Mouse (Mus musculus): ENCODE measurements around the gene Oosp1. TPM values are rescaled to one million over a fixed set of nuclear protein-coding genes. Genes with fewer than 3 reads are reported as not detected.

Gene Oosp1
- polyA plus RNA-seq, 1 experiment from 2014 or later, result not detected

GRCm38 (mm10) chr19:11660459-11660858, 30.5 kb downstream of the Oosp1 start, which contains the start of gene Oosp2:
TSS of gene Oosp2 (minus strand) at chr19:11660559.
- H3K4me1 ChIP-seq (replicated peaks), result no peaks in the 10 kb centered on the region
- no peak for ATAC-seq (ENCODE audit: low read depth)
- no peaks in the 10 kb centered on the region for H3K27me3 ChIP-seq
- H3K4me3 ChIP-seq, result no peak within 1 kb of the TSS
- H3K9me3 ChIP-seq, result no peaks in the 10 kb centered on the region
- WGBS, result 85% methylated on average over 5 of the region's 5 CpGs
- no peak within 1 kb of the TSS for H3K9ac ChIP-seq
- H3K4me2 ChIP-seq, result no peak within 1 kb of the TSS
- no peaks in the 10 kb centered on the region for H3K36me3 ChIP-seq
- H3K27ac ChIP-seq (replicated peaks), result no peak within 1 kb of the TSS

DNA sequence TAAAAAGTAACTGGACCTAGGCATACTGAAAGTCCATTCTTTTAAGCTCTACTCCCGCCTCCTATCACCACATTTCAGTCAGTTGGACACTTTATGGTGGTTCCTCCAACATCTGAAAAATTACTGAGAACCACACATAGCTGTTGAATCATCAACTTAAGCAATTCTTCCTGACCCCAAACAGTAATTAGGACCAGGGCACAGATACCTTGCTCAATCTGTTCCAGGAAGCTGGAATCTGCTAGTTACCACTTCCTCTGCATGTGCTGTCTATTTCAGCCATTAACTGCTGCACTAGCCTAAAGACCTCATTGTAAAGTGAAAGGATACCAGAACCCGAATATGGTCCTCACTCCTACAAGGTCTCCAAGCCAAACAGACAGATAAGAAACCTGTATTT, 31.8 kb downstream of the Oosp1 start:
- ATAC-seq (ENCODE audit: low read depth), result no peak
- H3K27ac ChIP-seq (replicated peaks), result no peak overlapping the region
- no peaks in the 10 kb centered on the region for H3K36me3 ChIP-seq
- no peak overlapping the region for H3K4me2 ChIP-seq
- no peaks in the 10 kb centered on the region for H3K27me3 ChIP-seq
- no peak overlapping the region for H3K9ac ChIP-seq
- WGBS, result 77% methylated on average over 2 of the region's 2 CpGs
- H3K9me3 ChIP-seq, result no peaks in the 10 kb centered on the region
- no peaks in the 10 kb centered on the region for H3K4me1 ChIP-seq (replicated peaks)
- H3K4me3 ChIP-seq, result no peak overlapping the region

GRCm38 (mm10) chr19:11649564-11649963, 41.4 kb downstream of the Oosp1 start:
- Histone ChIP-seq H3K27ac (replicated peaks) (no peak overlapping the region), H3K9me3 (no peaks in the 10 kb centered on the region), H3K9ac (no peak overlapping the region), H3K4me3 (no peak overlapping the region), H3K36me3 (no peaks in the 10 kb centered on the region), H3K27me3 (no peaks in the 10 kb centered on the region), H3K4me2 (no peak overlapping the region), H3K4me1 (replicated peaks) (no peaks in the 10 kb centered on the region)
- WGBS, result 86% methylated on average over 4 of the region's 4 CpGs
- no peak for ATAC-seq (ENCODE audit: low read depth)

DNA sequence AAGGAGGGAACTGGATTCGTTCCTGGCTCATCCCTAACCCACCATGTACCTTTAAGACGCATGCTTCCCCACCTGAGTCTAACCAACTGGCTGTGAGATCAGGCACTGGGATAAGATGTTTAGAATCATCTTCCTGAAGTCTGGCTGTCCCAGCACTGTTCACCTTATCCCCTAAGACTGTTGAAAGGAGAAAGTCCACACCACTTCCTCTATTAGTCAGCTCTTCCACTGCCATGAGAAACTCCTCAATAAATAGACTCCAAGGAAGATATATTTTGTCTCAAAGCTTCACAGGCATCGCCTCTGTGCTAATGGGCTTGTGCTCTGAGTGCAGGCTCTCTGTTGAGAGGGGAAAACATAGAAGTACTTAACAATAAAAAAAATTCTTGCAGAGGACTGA, 44.8 kb downstream of the Oosp1 start:
- 83% methylated on average over 3 of the region's 3 CpGs for WGBS
- no peaks in the 10 kb centered on the region for H3K4me1 ChIP-seq (replicated peaks)
- no peaks in the 10 kb centered on the region for H3K27me3 ChIP-seq
- H3K36me3 ChIP-seq, result no peaks in the 10 kb centered on the region
- no peak overlapping the region for H3K4me3 ChIP-seq
- H3K4me2 ChIP-seq, result no peak overlapping the region
- no peak overlapping the region for H3K9ac ChIP-seq
- no peaks in the 10 kb centered on the region for H3K9me3 ChIP-seq
- ATAC-seq (ENCODE audit: low read depth), result no peak
- H3K27ac ChIP-seq (replicated peaks), result no peak overlapping the region

GRCm38 (mm10) chr19:11640732-11641131, 50.2 kb downstream of the Oosp1 start, which contains the start of gene Ms4a3:
TSS of gene Ms4a3 (minus strand) at chr19:11640851.
- H3K9ac ChIP-seq, result no peak within 1 kb of the TSS
- no peak for ATAC-seq (ENCODE audit: low read depth)
- 63% methylated on average over 1 of the region's 1 CpGs for WGBS

GRCm38 (mm10) chr19:11639038-11639437, 51.9 kb downstream of the Oosp1 start:
- no peak overlapping the region for H3K4me3 ChIP-seq
- H3K4me1 ChIP-seq (replicated peaks), result no peaks in the 10 kb centered on the region
- no peak overlapping the region for H3K9ac ChIP-seq
- WGBS, result 85% methylated on average over 4 of the region's 4 CpGs
- H3K27ac ChIP-seq (replicated peaks), result no peak overlapping the region
- no peaks in the 10 kb centered on the region for H3K27me3 ChIP-seq
- ATAC-seq (ENCODE audit: low read depth), result no peak
- H3K4me2 ChIP-seq, result no peak overlapping the region
- H3K36me3 ChIP-seq, result no peaks in the 10 kb centered on the region
- H3K9me3 ChIP-seq, result no peaks in the 10 kb centered on the region

More at GRCm38 (mm10) chr19:11640732-11641131, 50.2 kb downstream of the Oosp1 start, which contains the start of gene Ms4a3:
- no peaks in the 10 kb centered on the region for H3K9me3 ChIP-seq
- H3K27me3 ChIP-seq, result no peaks in the 10 kb centered on the region
- H3K36me3 ChIP-seq, result no peaks in the 10 kb centered on the region
- no peak within 1 kb of the TSS for H3K4me2 ChIP-seq
- no peaks in the 10 kb centered on the region for H3K4me1 ChIP-seq (replicated peaks)
- H3K4me3 ChIP-seq, result no peak within 1 kb of the TSS
- no peak within 1 kb of the TSS for H3K27ac ChIP-seq (replicated peaks)

GRCm38 (mm10) chr19:11635572-11635971, 55.4 kb downstream of the Oosp1 start:
- Histone ChIP-seq H3K27ac (replicated peaks) (no peak overlapping the region), H3K4me3 (no peak overlapping the region), H3K9ac (no peak overlapping the region), H3K9me3 (no peaks in the 10 kb centered on the region), H3K27me3 (no peaks in the 10 kb centered on the region), H3K4me2 (no peak overlapping the region), H3K4me1 (replicated peaks) (no peaks in the 10 kb centered on the region), H3K36me3 (no peaks in the 10 kb centered on the region)
- ATAC-seq (ENCODE audit: low read depth), result no peak
- WGBS, result 84% methylated on average over 5 of the region's 5 CpGs

- Histone ChIP-seq H3K4me1 (replicated peaks) (no peaks in the 10 kb centered on the region), H3K27ac (replicated peaks) (no peak overlapping the region), H3K9me3 (no peaks in the 10 kb centered on the region), H3K4me2 (no peak overlapping the region), H3K27me3 (no peaks in the 10 kb centered on the region), H3K36me3 (no peaks in the 10 kb centered on the region), H3K4me3 (no peak overlapping the region), H3K9ac (no peak overlapping the region)
- WGBS, result 93% methylated on average over 2 of the region's 2 CpGs
- no peak for ATAC-seq (ENCODE audit: low read depth)
Measured at GRCm38 (mm10) chr19:11634330-11634729, 56.6 kb downstream of the Oosp1 start.

DNA sequence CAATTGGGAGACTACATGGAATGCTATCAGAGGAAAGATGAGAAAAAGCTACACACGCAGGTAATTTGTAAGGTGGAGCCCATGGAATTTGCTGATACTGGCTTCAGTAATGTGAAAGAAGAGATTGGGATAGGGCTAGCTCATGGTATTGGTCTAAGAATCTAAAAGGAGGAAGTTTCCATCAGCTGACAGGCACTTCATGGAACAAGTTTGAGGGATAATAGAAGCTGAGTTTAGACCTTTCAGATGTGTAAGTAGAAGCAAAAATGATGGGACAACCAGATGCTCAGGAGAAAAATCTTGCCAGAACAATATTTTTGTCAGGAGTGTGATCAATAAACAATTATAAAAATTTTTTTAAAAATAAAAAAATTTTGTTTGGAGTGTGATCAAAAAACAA, 57.2 kb downstream of the Oosp1 start:
- Histone ChIP-seq H3K4me2 (no peak overlapping the region), H3K4me1 (replicated peaks) (no peaks in the 10 kb centered on the region), H3K9ac (no peak overlapping the region), H3K27me3 (no peaks in the 10 kb centered on the region), H3K4me3 (no peak overlapping the region), H3K27ac (replicated peaks) (no peak overlapping the region), H3K9me3 (no peaks in the 10 kb centered on the region), H3K36me3 (no peaks in the 10 kb centered on the region)
- WGBS, result 98% methylated on average over 1 of the region's 1 CpGs
- no peak for ATAC-seq (ENCODE audit: low read depth)

DNA sequence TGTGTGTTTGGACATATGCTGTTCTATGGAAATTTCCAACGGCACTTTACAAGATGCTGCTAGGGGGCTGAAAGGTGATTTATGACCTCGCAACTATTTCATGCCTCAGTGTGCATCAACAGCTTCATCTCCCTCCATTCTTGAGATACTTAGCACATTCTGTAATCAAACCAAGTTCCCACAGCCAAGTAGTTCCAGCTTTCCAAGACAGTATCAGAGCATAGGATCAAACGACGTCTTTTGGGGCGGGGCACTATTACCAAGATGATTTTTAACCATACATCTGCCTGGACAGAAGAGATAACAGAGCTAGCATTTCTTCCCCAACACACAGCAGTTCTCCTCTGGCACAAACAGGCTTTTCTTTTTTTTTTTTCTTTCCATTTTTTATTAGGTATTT, 65.7 kb downstream of the Oosp1 start:
- no peak for ATAC-seq (ENCODE audit: low read depth)
- Histone ChIP-seq H3K9ac (no peak overlapping the region), H3K4me2 (no peak overlapping the region), H3K27ac (replicated peaks) (no peak overlapping the region), H3K36me3 (no peaks in the 10 kb centered on the region), H3K27me3 (no peaks in the 10 kb centered on the region), H3K9me3 (no peaks in the 10 kb centered on the region), H3K4me1 (replicated peaks) (0 out of 2 replicates have a peak, but pooled peaks cover 4% of the 10 kb centered on the region), H3K4me3 (no peak overlapping the region)
- WGBS, result 65% methylated on average over 5 of the region's 5 CpGs

DNA sequence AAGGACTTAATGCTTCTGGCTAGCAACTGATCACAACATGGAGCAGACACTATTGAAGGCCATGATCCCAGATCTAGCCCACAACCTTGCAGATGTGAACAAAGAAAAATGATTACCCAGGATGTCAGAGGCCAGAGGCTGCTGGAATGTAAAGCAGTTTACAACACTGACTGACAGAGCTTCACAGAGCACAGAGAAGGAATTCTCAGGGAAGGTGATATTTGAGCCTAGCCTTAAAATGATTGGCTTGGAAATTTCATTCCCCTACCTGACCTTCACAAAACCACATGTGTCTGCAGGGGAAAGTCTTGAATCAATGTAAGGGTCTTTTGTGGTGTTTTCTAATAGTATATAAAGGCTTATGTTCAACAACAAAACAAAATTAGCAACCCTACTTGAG, 66.2 kb downstream of the Oosp1 start:
- no peak overlapping the region for H3K27ac ChIP-seq (replicated peaks)
- H3K27me3 ChIP-seq, result no peaks in the 10 kb centered on the region
- H3K4me3 ChIP-seq, result no peak overlapping the region
- no peak overlapping the region for H3K9ac ChIP-seq
- H3K9me3 ChIP-seq, result no peaks in the 10 kb centered on the region
- H3K4me1 ChIP-seq (replicated peaks), result 0 out of 2 replicates have a peak, but pooled peaks cover 4% of the 10 kb centered on the region
- no peak overlapping the region for H3K4me2 ChIP-seq
- H3K36me3 ChIP-seq, result no peaks in the 10 kb centered on the region
- no peak for ATAC-seq (ENCODE audit: low read depth)

DNA sequence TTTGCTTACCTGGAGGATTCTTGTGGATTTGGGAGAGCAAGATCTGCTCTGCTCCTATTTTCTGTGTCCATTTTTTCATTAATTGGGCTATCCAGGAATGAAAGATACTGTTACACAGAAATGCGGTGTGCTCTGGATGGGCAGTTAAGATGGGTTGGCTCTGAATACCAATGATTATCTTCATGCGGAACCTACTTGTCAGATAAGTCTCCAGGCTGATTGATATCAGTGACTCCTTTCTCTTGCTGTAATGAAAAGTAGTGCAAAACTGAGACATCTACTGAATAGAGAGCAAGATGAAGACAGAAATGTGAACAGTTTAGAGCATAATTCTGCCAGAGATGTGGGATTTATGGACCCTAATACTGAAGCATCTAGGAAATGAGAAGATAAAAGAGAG, 67.4 kb downstream of the Oosp1 start, which contains the start of gene Ms4a2:
Gene Ms4a2, minus strand, starts transcription at position 169 of the 400 bp plus-strand sequence.
- WGBS, result 76% methylated on average over 2 of the region's 2 CpGs
- H3K4me1 ChIP-seq (replicated peaks), result 0 out of 2 replicates have a peak, but pooled peaks cover 4% of the 10 kb centered on the region
- H3K27ac ChIP-seq (replicated peaks), result no peak within 1 kb of the TSS
- H3K4me3 ChIP-seq, result no peak within 1 kb of the TSS
- no peaks in the 10 kb centered on the region for H3K27me3 ChIP-seq
- no peak within 1 kb of the TSS for H3K9ac ChIP-seq
- H3K36me3 ChIP-seq, result no peaks in the 10 kb centered on the region
- H3K4me2 ChIP-seq, result no peak within 1 kb of the TSS
- H3K9me3 ChIP-seq, result no peaks in the 10 kb centered on the region
- ATAC-seq (ENCODE audit: low read depth), result no peak

- Histone ChIP-seq H3K27me3 (no peaks in the 10 kb centered on the region), H3K36me3 (no peaks in the 10 kb centered on the region), H3K4me1 (replicated peaks) (no peaks in the 10 kb centered on the region), H3K4me2 (no peak overlapping the region), H3K27ac (replicated peaks) (no peak overlapping the region), H3K4me3 (no peak overlapping the region), H3K9me3 (no peaks in the 10 kb centered on the region), H3K9ac (no peak overlapping the region)
- no peak for ATAC-seq (ENCODE audit: low read depth)
Measured at GRCm38 (mm10) chr19:11617983-11618382, 73.0 kb downstream of the Oosp1 start.
